Mouse (Mus musculus): Measurements from ENCODE around the gene Ncoa3.

DNA sequence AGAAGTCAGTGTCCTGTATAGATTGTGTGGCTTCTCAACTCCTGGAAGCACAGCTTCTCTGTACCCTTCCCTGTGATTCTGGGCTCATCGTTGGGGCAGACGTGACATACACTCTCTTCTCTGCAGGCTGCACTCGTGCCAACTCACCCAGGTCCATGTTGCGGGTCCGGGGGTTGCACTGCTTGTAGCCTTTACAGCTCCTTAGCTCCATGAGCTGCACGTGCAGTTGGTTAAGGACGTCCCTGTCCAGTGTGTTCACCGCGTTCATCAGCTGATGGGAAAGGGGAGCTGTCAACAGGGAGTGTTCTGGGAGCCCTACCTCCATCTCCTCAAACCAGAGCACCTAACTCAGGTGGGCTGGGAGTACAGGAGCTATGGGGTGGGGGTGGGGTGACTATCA lies 84.9 kb downstream of the Ncoa3 start:
- TF ChIP-seq CTCF (IDR thresholded peaks at IDR 0.05; ENCODE audit: low read depth, low read length) (no peak), POLR2A (IDR thresholded peaks at IDR 0.05; ENCODE audit: insufficient read depth, low read length) (no peak)

All from ES-Bruce4 (cell line).